Mouse (Mus musculus) spleen, postnatal 14 days (tissue): ENCODE data around the gene Cypt3.

ENCODE experiments used
- DNase-seq, 2 experiments: peaks; one replicate each; pipeline ENCODE4 v3.0.0; 2021 to 2022; ENCODE audit warnings: low spot score in 2 of 2

The Cypt3 gene

DNA sequence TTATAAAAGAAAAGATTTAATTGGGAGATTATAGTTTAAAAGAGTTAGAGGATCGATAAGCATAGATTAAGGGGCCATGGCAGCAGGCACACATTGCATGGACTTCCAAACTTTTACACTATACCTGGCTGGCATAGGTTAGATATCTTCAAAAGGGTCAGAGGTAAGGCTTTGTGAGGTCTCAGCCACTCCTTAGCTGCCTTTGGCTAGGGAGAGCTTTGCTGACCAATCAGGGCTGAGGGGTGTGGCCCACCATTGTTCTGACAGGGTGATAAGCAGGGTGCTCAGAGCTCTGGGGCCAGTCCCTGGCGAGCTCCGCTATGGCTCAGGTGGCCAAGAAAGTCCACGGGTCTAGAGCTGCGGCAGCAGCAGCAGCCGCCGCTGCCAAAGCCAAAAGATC lies at the start of gene Cypt3:
TSS of gene Cypt3 (plus strand) at position 301 of the 400 bp plus-strand sequence.
- DNase-seq, result no peak

DNA sequence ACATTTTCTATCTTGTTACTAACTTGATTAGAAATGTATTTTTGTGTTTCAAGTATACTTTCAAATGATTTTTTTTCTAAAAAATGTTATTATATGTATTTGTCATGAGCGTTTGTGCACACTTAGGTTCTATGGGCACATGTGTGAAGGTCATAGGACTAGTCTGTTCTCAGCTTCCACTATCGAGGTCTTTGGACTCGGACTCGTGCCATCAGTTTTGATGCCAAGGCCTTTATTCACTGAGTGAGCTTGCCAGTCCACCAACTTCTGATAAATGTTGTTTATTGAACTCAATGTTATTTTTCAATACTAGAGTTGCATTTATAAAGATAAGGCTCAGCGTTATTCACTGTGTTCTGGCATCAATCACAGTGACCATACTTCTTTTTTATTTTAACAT lies 42.9 kb upstream of the Cypt3 start:
- no peak for DNase-seq

DNA sequence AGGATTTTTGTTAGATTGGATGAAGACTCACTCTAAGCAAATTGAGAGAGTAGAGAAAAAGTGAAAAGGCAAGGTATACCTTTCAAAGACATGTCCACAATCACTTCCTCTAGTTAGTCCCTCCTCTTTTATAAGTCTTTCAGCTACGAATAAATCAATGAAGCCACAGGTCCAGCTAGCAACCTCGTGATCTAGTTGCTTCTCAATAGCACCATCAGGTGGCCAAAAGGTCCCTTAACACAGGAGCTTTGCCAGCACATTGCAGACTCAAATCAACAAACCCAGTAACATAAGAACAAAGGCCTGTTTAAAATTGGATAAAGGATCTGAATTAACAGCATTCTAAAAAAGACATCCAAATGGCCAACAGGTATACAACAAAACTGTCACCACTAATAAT lies 30.0 kb upstream of the Cypt3 start:
- DNase-seq, result no peak

DNA sequence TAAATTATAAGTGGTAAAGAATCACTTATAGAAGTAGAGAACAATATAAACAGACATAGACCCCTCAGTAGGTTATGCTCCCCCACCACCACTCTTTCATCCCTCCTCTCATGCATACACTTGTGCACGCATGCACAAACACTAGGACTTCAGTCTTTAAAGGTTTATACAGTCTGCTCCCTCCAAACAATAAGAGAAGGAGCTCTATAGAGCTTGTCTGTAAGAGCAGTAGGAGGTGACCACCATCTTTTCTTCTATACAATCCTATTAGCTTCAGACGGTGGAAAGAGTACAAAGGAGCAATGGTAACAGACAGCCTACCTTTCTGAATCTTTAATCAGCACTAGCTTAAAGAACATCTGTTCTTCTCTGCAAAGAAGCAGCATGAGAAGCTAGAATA lies 1.8 kb upstream of the Cypt3 start:
- DNase-seq, result no peak

DNA sequence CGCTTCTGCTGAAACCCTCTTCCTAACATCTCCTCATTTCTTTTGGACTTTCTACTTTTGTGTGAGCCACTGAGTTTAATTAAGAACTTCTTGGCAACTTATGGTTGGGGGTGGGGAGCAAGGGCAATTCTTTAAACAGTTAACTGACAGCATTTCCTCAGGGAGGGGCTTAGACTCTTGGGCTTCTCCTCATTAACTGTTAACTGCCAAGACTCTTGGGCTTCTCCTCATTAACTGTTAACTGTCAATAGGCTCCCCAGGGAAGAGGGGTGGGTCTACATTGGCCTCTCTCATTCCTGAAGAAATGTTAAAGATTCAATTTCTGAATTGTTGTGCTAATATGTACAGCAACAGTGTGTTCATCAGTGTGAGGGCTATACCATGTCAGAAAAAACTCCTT lies 6.3 kb downstream of the Cypt3 start:
- DNase-seq, result no peak

DNA sequence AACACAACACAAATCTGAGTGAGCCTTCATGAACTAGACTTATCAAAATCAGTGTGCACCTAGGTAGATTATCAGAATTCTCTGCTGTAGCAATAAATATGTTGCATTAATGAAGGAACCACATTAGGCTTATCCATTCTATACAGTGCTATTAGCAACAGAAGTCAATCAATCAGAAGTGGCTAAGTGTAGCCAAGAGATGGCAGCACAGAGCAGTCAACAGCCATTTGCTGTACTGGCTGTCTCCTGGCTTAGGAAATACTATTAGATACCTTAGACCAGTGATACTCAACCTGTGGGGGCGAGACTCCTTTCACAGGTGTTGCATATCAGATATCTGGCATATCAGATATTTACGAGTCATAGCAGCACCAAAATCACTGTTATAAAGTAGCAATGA lies 41.2 kb downstream of the Cypt3 start:
- DNase-seq, result no peak
